Mouse (Mus musculus) erythroblast, adult 5-6 weeks (primary cell): ENCODE data around the gene Dbil5. TPM values are rescaled to one million over a fixed set of nuclear protein-coding genes. Genes with fewer than 3 reads are reported as not detected.

Source experiments
- ATAC-seq: replicated peaks from 2 replicates; pipeline ENCODE4 v1.8.0; 2016; ENCODE audit warnings: moderate number of reproducible peaks, mild to moderate bottlenecking, moderate TSS enrichment, inconsistent platforms; ENCODE audit not compliant: poor library complexity, low FRiP score, severe bottlenecking
- total RNA-seq, 2 experiments: library from RNA; stranded (forward) in 1 of 2; stranded (reverse) in 1 of 2; fragments of 150-400 nt in 1 of 2; fragments of 200-764, 138-1000 nt in 1 of 2; gene quantifications; 2 replicates each; pipeline versions ENCODE4 v1.2.3 to v1.2.4; 2015 to 2017; ENCODE audit warnings: low replicate concordance in 2 of 2

Gene Dbil5
- total RNA-seq, 2 experiments from 2014 or later: not detected

DNA sequence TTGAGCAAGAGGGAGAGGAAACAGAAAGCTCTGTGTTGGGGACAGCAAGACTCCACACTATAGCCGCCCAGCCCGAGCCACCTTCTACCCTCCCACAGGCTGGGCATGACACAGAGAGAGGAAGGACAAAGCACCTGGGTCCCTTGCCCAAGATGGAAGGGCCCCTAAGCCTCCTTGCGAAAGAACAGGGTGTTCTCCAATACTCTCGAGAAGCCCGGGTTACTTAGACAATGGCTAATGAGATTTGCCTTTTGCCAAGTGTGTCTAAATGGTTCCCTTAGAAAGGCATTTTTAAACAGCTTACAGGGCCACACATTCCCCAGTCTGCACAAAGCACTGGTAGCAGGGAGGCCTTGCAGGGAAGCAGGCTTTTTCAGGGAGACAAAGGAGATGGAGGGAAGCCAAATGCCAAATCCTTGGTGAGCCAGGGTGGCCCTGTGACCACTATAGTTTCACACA, 50.6 kb downstream of the Dbil5 start:
- no peak for ATAC-seq

Other genes starting within 250 kb of the Dbil5 start
- not detected in 2 replicates for gene 1700016K19Rik, start 217.7 kb upstream of the Dbil5 start, total RNA-seq (2015; ENCODE audit: low replicate concordance)
- not detected in 2 replicates for gene 1700016K19Rik, start 217.7 kb upstream of the Dbil5 start, total RNA-seq (2017; ENCODE audit: low replicate concordance)
- 19.6 and 22.5 TPM in 2 replicates for gene Rflnb, start 189.8 kb upstream of the Dbil5 start, total RNA-seq (2015; ENCODE audit: low replicate concordance)
- gene Rflnb, start 189.8 kb upstream of the Dbil5 start, total RNA-seq (2017; ENCODE audit: low replicate concordance): 23.4 and 23.6 TPM in 2 replicates
- 9.4 and 14.6 TPM in 2 replicates for gene Vps53, start 38.0 kb upstream of the Dbil5 start, total RNA-seq (2015; ENCODE audit: low replicate concordance)
- gene Vps53, start 38.0 kb upstream of the Dbil5 start, total RNA-seq (2017; ENCODE audit: low replicate concordance): 13.0 and 13.1 TPM in 2 replicates
- gene Fam57a, start 37.9 kb upstream of the Dbil5 start, total RNA-seq (2015; ENCODE audit: low replicate concordance): 1.5 and 3.6 TPM in 2 replicates
- 0.17 and 3.5 TPM in 2 replicates for gene Fam57a, start 37.9 kb upstream of the Dbil5 start, total RNA-seq (2017; ENCODE audit: low replicate concordance)
- gene Gemin4, start 56 bp downstream of the Dbil5 start, total RNA-seq (2015; ENCODE audit: low replicate concordance): 2.9 TPM in 1 of 2 replicates, not detected in the other
- gene Gemin4, start 56 bp downstream of the Dbil5 start, total RNA-seq (2017; ENCODE audit: low replicate concordance): 0.42 TPM in 1 of 2 replicates, not detected in the other
- 2.7 and 4.2 TPM in 2 replicates for gene Mrm3, start 26.1 kb downstream of the Dbil5 start, total RNA-seq (2015; ENCODE audit: low replicate concordance)
- gene Mrm3, start 26.1 kb downstream of the Dbil5 start, total RNA-seq (2017; ENCODE audit: low replicate concordance): 3.2 and 4.7 TPM in 2 replicates
- 12.1 and 31.5 TPM in 2 replicates for gene Glod4, start 26.1 kb downstream of the Dbil5 start, total RNA-seq (2015; ENCODE audit: low replicate concordance)
- 16.7 and 55.0 TPM in 2 replicates for gene Glod4, start 26.1 kb downstream of the Dbil5 start, total RNA-seq (2017; ENCODE audit: low replicate concordance)
- gene Nxn, start 181.5 kb downstream of the Dbil5 start, total RNA-seq (2015; ENCODE audit: low replicate concordance): 5.0 and 9.0 TPM in 2 replicates
- 3.2 and 3.7 TPM in 2 replicates for gene Nxn, start 181.5 kb downstream of the Dbil5 start, total RNA-seq (2017; ENCODE audit: low replicate concordance)
- 5.4 and 6.3 TPM in 2 replicates for gene Timm22, start 189.3 kb downstream of the Dbil5 start, total RNA-seq (2015; ENCODE audit: low replicate concordance)
- gene Timm22, start 189.3 kb downstream of the Dbil5 start, total RNA-seq (2017; ENCODE audit: low replicate concordance): 1.6 and 1.7 TPM in 2 replicates